Mouse (Mus musculus) embryonic facial prominence, embryonic 10.5 days (tissue): ENCODE data around the gene Ndufs7. TPM values are rescaled to one million over a fixed set of nuclear protein-coding genes. Genes with fewer than 3 reads are reported as not detected.
"Not testable (repeated sequence)": the region's sequence is repeated elsewhere in the genome, so short reads cannot be mapped to it uniquely, and the experiment has no call there.

Experiments used
- DNase-seq: peaks from one replicate; pipeline ENCODE4 v3.0.0-alpha.2; 2017; ENCODE audit warnings: low spot score
- H3K27ac ChIP-seq: fragments of 300-500 bp; sonication (generic); replicated peaks from 2 replicates; pipeline ENCODE4 v1.5.1; 2016; ENCODE audit warnings: mild to moderate bottlenecking
- H3K27me3 ChIP-seq: fragments of 300-500 bp; sonication (generic); replicated peaks from 2 replicates; pipeline ENCODE4 v1.6.1; 2016; ENCODE audit warnings: low read depth, mild to moderate bottlenecking; ENCODE audit not compliant: poor library complexity, severe bottlenecking
- H3K36me3 ChIP-seq: fragments of 300-500 bp; sonication (generic); replicated peaks from 2 replicates; pipeline ENCODE4 v1.6.1; 2016; ENCODE audit warnings: mild to moderate bottlenecking, moderate library complexity
- H3K4me1 ChIP-seq: fragments of 300-500 bp; sonication (generic); 2 replicates; pipeline ENCODE4 v1.6.1; 2016
- H3K4me3 ChIP-seq: fragments of 300-500 bp; sonication (generic); 2 replicates; pipeline ENCODE4 v1.5.1; 2016; ENCODE audit warnings: mild to moderate bottlenecking, moderate library complexity
- H3K9me3 ChIP-seq: fragments of 300-500 bp; sonication (generic); 2 replicates; pipeline ENCODE4 v1.6.1; 2016; ENCODE audit warnings: mild to moderate bottlenecking
- WGBS: fragments of 180-500 bp; shearing (Covaris S2); methylation state at CpG from one replicate; pipeline ENCODE4 v1.1.7; 2016; 5-methylcytosine and 5-hydroxymethylcytosine counted together
- polyA plus RNA-seq: library from polyadenylated mRNA; unstranded; fragments of >200 nt; fragmentation: Nextera tagmentation; extraction: Ambion mirVana; gene quantifications from 2 replicates; pipeline ENCODE4 v1.2.1, GENCODE M21; 2016

The Ndufs7 gene
- polyA plus RNA-seq, 1 experiment from 2014 or later = 303 TPM

DNA sequence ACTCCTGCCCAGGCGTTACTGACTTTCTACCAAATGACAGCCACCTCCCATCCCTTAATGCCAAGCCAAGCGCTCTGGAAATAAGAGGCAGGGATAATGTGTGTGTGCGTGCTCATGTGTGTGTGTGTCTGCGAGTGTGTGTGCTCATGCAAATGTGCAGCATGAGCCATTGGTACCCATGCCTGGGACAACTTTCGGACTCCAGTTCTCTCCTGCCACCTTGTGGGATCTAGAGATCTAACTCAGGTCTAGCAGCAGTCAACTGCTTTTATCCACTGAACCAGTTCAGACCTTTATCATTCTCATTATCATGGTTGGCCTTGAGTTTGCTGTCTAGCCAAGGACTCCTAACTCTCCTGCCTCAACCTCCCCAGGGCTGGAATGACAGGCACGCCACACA lies 1.1 kb upstream of the Ndufs7 start:
- peak overlapping the region; percentile 88; the same call in 1 of the 2 replicates for H3K4me3 ChIP-seq
- H3K27ac ChIP-seq = no peak overlapping the region
- peaks cover 23% of the 10 kb centered on the region for H3K36me3 ChIP-seq
- WGBS = 64% methylated on average over 6 of the region's 6 CpGs
- H3K9me3 ChIP-seq = no peaks in the 10 kb centered on the region
- no peaks in the 10 kb centered on the region for H3K27me3 ChIP-seq
- peak; percentile 37 for DNase-seq
- H3K4me1 ChIP-seq = peaks cover 25% of the 10 kb centered on the region

DNA sequence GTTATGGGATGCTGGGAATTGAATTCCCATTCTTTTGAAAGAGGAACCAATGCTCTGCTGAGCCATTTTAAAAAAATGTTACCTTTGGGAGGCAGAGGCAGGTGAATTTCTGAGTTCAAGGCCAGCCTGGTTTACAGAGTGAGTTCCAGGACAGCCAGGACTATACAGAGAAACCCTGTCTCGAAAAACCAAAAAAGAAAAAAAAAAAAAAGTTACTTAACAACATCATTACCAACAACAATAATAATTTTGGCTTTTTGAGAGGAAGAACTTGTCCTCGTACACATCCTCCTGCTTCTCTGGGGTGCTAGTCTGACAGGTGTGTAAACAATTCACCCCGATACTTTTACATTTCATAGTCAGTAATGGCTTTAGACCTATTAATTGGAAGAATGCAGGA lies 484 bp upstream of the Ndufs7 start:
- peak overlapping the region; percentile 88 for H3K4me3 ChIP-seq
- not testable (repeated sequence) for H3K27ac ChIP-seq, DNase-seq

DNA sequence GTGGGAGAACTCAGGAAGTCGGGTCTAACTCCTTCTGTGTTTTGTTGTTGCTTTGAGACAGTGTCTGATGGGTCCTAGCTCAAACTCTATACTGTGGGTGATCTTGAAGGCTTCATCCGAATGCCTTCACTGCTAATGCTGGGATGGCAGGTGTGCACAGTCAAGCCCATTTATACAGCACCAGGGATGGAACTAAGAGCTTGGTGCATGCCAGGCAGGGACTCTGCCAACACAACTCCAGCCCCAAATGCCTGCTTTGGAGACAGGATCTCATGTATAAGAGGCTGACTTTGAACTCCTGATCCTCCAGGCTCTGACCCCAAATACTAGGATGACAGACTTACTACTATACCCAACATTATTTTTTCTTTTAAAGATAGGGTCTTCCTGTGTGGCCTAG lies 1.1 kb downstream of the Ndufs7 start:
- Histone ChIP-seq H3K9me3 (no peaks in the 10 kb centered on the region), H3K36me3 (peaks cover 25% of the 10 kb centered on the region), H3K27ac (peak overlapping the region; percentile 90), H3K4me3 (peak overlapping the region; percentile 88), H3K27me3 (no peaks in the 10 kb centered on the region), H3K4me1 (peaks cover 25% of the 10 kb centered on the region)
- DNase-seq = no peak
- whole genome bisulfite sequencing = 42% methylated on average over 2 of the region's 2 CpGs

More for the DNA sequence above, 484 bp upstream of the Ndufs7 start:
- not testable (repeated sequence) for H3K27me3 ChIP-seq, H3K9me3 ChIP-seq
- 50% methylated on average over 3 of the region's 3 CpGs for WGBS
- H3K4me1 ChIP-seq = peaks cover 25% of the 10 kb centered on the region
- H3K36me3 ChIP-seq = peaks cover 23% of the 10 kb centered on the region

DNA sequence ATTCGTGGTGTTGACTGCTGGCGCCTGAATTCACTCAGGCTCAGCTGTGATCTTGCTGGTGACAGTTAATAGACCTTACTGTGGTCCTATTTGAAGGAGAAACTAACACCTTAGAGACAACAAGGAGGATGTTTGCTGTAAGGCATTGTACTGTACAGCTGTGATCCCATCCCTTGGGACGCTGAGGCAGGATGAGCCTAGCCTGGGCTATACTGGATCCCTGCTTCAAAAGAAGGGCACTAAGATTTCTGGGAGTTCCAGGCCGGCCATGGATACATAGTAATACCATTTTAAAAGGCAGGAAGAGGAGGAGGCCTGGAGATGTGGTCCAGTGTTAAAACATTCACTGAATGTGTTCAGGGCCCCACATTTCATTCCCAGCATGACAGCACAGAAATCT lies 1.7 kb downstream of the Ndufs7 start:
- H3K4me3 ChIP-seq = peak overlapping the region; percentile 88

DNA sequence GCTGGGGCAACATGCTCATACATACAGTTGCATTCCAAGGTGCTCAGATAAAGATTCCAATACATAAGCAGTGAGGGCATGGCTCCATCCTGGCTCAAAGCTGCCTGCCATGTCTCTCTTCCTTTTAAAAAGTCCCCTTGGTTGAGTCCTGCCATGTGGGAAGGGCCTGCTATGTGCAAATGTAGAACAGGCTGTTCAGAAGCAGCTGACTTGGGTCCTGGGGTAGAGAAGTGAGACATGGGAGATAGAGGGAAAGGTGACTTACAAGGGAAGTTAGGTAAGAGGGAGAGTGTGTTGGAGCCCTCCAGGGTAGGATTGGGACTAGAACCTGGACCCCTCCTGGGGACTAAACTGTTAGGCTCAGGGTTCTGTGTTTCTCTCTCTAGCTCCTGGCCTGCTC lies 3.1 kb downstream of the Ndufs7 start:
- H3K9me3 ChIP-seq = no peaks in the 10 kb centered on the region
- DNase-seq = no peak
- no peak overlapping the region for H3K4me3 ChIP-seq
- no peak overlapping the region for H3K27ac ChIP-seq
- no peaks in the 10 kb centered on the region for H3K27me3 ChIP-seq
- peaks cover 14% of the 10 kb centered on the region for H3K4me1 ChIP-seq
- peaks cover 45% of the 10 kb centered on the region for H3K36me3 ChIP-seq

More for the DNA sequence above, 1.7 kb downstream of the Ndufs7 start:
- peaks cover 20% of the 10 kb centered on the region for H3K4me1 ChIP-seq
- no peak overlapping the region for H3K27ac ChIP-seq
- WGBS = 87% methylated on average over 4 of the region's 4 CpGs
- H3K9me3 ChIP-seq = no peaks in the 10 kb centered on the region
- no peak for DNase-seq
- peaks cover 30% of the 10 kb centered on the region for H3K36me3 ChIP-seq
- no peaks in the 10 kb centered on the region for H3K27me3 ChIP-seq

DNA sequence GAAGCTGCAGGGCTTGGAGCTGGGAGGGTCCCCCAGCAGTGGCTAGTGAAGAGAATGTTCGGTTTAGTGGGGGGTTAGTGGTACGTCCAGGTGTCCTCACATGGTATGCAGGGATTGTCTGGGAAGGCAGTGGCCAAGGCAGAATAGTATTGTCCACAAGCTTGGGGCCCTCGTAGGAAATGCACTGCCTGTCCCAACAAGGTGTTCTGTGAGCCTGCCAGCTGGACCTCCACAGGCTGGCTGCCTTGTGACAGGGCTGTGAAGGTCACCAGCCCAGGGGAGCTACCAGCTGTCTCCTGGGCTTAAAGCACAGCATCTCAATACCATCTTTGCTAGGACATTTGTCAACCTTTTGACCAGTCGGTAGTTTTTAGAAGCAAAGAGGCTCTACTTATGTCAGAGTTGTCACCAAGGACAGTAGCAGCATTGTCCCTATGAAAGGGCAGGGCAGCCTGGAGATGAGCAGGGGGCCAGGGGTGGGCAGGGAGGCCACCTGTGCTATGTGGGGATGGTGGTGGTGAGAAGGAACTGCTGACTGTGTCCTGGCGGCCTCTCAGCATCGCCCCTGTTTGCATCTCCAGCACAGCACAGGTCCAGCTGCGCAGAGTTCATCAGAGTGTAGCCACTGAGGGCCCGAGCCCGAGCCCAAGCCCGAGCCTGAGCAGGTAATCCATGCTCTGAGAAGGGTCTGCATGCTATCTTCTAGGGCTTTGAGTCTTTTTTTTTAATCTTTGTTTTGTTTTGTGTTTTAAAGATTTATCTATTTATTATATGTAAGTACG lies 3.8 kb downstream of the Ndufs7 start:
- no peak overlapping the region for H3K4me3 ChIP-seq
- no peak for DNase-seq
- H3K36me3 ChIP-seq = peaks cover 50% of the 10 kb centered on the region

DNA sequence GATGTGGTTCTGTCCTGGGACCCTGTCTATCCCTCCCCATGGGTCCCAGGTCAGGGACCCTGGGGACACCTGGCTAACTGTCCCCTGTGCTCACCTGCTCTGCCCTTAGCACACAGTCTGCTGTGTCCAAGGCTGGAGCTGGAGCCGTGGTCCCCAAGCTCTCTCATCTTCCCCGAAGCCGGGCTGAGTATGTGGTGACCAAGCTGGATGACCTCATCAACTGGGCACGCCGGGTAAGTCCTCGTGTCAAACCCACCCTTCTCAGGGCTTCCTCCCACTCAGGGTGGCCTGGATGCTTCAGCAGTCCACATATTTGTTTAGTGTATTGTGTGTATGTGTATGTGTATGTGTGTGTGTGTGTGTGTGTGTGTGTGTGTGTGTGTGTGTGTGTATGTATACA lies 4.6 kb downstream of the Ndufs7 start:
- 94% methylated on average over 6 of the region's 6 CpGs for WGBS

More for the DNA sequence above, 3.8 kb downstream of the Ndufs7 start:
- Histone ChIP-seq H3K4me1 (peaks cover 14% of the 10 kb centered on the region), H3K27me3 (no peaks in the 10 kb centered on the region), H3K9me3 (no peaks in the 10 kb centered on the region), H3K27ac (no peak overlapping the region)
- 92% methylated on average over 11 of the region's 11 CpGs for WGBS

DNA sequence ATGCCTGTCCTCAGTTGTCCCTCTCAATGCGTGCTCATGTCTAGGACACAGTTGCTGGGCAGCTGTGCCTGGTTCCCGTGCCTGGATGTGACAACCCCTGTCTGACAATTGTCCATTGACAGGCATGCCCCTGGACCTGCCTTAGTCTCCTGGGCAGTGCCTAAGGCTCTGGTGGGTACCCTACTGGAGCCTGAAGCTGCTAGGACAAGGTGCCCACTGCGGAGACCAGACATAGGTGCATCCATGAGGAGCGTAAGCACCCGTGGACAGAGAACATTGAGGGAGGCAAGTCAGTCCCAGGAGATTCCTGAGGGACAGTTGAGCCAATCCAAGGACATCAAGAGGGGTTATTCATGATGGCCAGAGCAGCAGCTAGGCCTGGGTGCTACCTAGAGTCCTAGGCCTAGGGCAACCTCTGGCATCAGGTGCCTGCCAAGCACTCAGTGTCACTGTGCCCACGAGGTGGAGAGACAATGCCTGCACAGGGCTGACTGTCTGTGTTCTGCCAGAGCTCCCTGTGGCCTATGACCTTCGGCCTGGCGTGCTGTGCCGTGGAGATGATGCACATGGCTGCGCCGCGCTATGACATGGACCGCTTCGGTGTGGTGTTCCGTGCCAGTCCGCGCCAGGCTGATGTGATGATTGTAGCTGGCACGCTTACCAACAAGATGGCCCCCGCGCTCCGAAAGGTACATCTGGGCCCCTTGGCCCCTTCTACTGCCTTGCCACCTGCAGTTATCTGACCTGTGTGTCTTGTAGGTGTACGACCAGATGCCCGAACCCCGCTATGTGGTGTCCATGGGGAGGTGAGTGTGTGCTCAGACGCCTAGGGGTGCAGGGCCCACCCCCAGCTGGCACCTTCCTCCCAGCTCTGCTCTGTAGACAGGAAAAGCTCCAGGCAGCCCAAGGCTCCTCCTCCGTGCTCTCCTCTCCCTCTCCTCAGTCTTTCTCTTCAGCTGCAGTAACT lies 5.7 kb downstream of the Ndufs7 start:
- H3K27me3 ChIP-seq = peaks cover 6% of the 10 kb centered on the region; the same call in 1 of the 2 replicates
- H3K9me3 ChIP-seq = no peaks in the 10 kb centered on the region
- no peak overlapping the region for H3K27ac ChIP-seq
- 95% methylated on average over 26 of the region's 26 CpGs for whole genome bisulfite sequencing
- DNase-seq = no peak
- H3K36me3 ChIP-seq = peaks cover 69% of the 10 kb centered on the region
- H3K4me1 ChIP-seq = peaks cover 28% of the 10 kb centered on the region
- peak overlapping the region; percentile 3; the same call in 1 of the 2 replicates for H3K4me3 ChIP-seq

More for the DNA sequence above, 4.6 kb downstream of the Ndufs7 start:
- Histone ChIP-seq H3K4me1 (peaks cover 17% of the 10 kb centered on the region), H3K4me3 (no peak overlapping the region), H3K27ac (no peak overlapping the region), H3K36me3 (peaks cover 59% of the 10 kb centered on the region), H3K9me3 (no peaks in the 10 kb centered on the region), H3K27me3 (no peaks in the 10 kb centered on the region)
- no peak for DNase-seq

DNA sequence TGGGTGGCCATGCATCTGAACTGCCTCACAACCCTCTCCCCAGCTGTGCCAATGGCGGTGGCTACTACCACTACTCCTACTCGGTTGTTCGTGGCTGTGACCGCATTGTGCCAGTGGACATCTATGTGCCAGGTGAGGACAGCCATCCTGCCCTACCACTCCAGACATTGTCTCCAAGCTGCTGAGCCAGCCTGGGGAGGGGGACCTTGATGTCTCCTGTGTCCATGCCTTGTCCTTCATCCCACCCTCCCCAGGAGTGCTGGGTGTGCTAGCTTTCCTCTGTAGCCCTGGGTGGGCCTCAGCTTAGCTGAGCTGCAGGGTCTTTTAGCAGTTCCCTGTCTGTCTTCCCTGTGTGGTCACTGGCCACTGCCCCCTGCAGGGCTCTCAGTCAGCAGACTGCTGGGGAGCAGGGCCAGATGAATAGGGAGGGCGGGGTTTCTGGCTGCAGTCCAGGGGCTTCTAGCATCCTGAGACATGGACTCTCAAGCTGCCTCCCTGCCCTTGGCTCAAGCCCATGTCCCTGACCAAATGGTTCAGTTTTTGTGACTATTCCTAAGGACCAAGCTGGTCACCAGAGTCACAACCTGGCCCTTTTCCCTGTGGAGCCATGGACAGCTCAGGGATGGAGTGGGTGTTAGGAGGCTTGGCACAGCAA lies 7.1 kb downstream of the Ndufs7 start:
- Histone ChIP-seq H3K9me3 (no peaks in the 10 kb centered on the region), H3K27ac (no peak overlapping the region), H3K4me1 (peaks cover 29% of the 10 kb centered on the region), H3K36me3 (peaks cover 70% of the 10 kb centered on the region), H3K4me3 (no peak overlapping the region), H3K27me3 (peaks cover 10% of the 10 kb centered on the region; the same call in 1 of the 2 replicates)
- no peak for DNase-seq
- WGBS = 83% methylated on average over 5 of the region's 5 CpGs

DNA sequence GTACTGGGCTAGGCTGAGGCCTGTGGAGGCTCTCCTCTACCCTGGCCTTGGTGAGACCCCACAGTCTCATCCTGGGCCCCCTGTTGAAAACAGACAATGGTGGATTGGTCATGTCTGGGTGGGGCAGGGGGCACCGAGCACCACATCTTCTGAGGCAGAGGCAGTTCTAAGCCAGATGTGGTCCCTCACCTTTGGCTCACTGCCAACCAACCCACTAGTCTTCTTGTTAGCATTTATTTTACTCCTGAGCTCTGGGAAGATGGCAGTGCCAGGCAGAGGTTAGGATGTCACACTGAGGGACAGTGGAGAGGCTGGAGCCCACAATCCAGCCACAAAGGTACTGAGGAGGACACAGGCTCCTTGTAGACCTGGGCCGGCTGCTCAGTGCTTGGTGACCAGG lies 9.0 kb downstream of the Ndufs7 start:
- 90% methylated on average over 2 of the region's 2 CpGs for WGBS
- peaks cover 10% of the 10 kb centered on the region; the same call in 1 of the 2 replicates for H3K27me3 ChIP-seq
- H3K4me3 ChIP-seq = peak overlapping the region; percentile 6; the same call in 1 of the 2 replicates
- H3K27ac ChIP-seq = no peak overlapping the region
- DNase-seq = no peak
- H3K36me3 ChIP-seq = peaks cover 66% of the 10 kb centered on the region
- H3K4me1 ChIP-seq = peaks cover 41% of the 10 kb centered on the region
- H3K9me3 ChIP-seq = no peaks in the 10 kb centered on the region

DNA sequence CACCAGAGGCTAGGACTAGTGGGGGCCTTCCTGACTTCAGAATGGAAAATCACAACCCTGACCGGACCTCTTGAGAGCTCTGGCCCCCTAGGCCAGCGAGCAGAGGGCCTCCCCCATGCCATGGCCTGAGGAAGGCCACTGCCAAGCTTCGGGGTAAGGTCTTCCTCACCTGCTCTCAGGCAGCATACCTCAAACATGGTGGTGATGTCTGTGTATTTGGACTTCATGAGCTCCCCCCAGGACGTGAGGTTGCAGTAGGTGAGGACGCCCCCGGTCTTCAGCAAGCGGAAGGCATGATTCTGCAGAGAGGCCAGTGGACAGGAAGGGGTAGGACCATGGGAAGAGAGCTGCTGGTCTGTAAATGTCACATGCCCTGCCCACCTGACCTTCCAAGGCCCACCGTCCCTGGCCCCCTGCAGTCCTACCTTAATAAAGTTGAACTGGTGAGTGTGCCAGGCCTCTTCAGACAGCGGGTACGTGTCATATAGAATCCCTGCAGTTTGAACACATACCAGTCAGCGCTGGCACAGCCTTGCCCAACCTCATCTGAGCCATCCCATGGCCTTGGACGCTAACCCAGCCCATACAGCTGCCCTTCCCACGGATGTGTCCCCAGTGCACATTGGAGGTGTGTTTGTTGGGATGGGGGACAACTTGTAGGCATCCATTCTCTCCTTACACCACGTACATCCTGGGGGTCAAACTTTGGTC lies 10.0 kb downstream of the Ndufs7 start:
- Histone ChIP-seq H3K27ac (peak overlapping the region; percentile 89; the same call in 1 of the 2 replicates), H3K4me1 (peaks cover 41% of the 10 kb centered on the region), H3K27me3 (peaks cover 10% of the 10 kb centered on the region; the same call in 1 of the 2 replicates), H3K9me3 (no peaks in the 10 kb centered on the region), H3K36me3 (peaks cover 56% of the 10 kb centered on the region), H3K4me3 (peak overlapping the region; percentile 67)
- 93% methylated on average over 14 of the region's 14 CpGs for WGBS
- no peak for DNase-seq
